Mouse (Mus musculus) embryonic facial prominence, embryonic 12.5 days (tissue): ENCODE data around the gene Fmo1. TPM values are rescaled to one million over a fixed set of nuclear protein-coding genes. Genes with fewer than 3 reads are reported as not detected.
"Not testable (repeated sequence)": the region's sequence is repeated elsewhere in the genome, so short reads cannot be mapped to it uniquely, and the experiment has no call there.

ENCODE experiments used
- ATAC-seq: fragments of 200-750 bp; cut with Nextera tagmentation; 2 replicates; pipeline ENCODE4 v1.8.0; 2017; ENCODE audit not compliant: insufficient number of reproducible peaks, insufficient read depth, low FRiP score, low TSS enrichment
- H3K27ac ChIP-seq: fragments of 300-500 bp; sonication (generic); 2 replicates; pipeline ENCODE4 v1.5.1; 2016; ENCODE audit warnings: mild to moderate bottlenecking
- H3K27me3 ChIP-seq: fragments of 300-500 bp; sonication (generic); 2 replicates; pipeline ENCODE4 v1.6.1; 2016; ENCODE audit warnings: mild to moderate bottlenecking, moderate library complexity
- H3K36me3 ChIP-seq: fragments of 300-500 bp; sonication (generic); 2 replicates; pipeline ENCODE4 v1.6.1; 2016; ENCODE audit warnings: mild to moderate bottlenecking
- H3K4me1 ChIP-seq: fragments of 300-500 bp; sonication (generic); 2 replicates; pipeline ENCODE4 v1.6.1; 2016
- H3K4me2 ChIP-seq: fragments of 300-500 bp; sonication (generic); replicated peaks from 2 replicates; pipeline ENCODE4 v1.6.1; 2016; ENCODE audit warnings: mild to moderate bottlenecking, moderate library complexity
- H3K4me3 ChIP-seq: fragments of 300-500 bp; sonication (generic); 2 replicates; pipeline ENCODE4 v1.5.1; 2016; ENCODE audit warnings: mild to moderate bottlenecking
- H3K9ac ChIP-seq: fragments of 300-500 bp; sonication (generic); 2 replicates; pipeline ENCODE4 v1.6.1; 2016; ENCODE audit warnings: mild to moderate bottlenecking, moderate library complexity
- H3K9me3 ChIP-seq: fragments of 300-500 bp; sonication (generic); 2 replicates; pipeline ENCODE4 v1.6.1; 2016; ENCODE audit warnings: mild to moderate bottlenecking, moderate library complexity
- WGBS: fragments of 180-500 bp; shearing (Covaris S2); methylation state at CpG from one replicate; pipeline ENCODE4 v1.1.7; 2016; 5-methylcytosine and 5-hydroxymethylcytosine counted together
- polyA plus RNA-seq: library from polyadenylated mRNA; unstranded; fragments of >200 nt; fragmentation: Nextera tagmentation; extraction: Ambion mirVana; gene quantifications from 2 replicates; pipeline ENCODE4 v1.2.1, GENCODE M21; 2016

Fmo1 gene
- polyA plus RNA-seq, 1 experiment from 2014 or later, result 14.8 TPM

GRCm38 (mm10) chr1:162783669-162784248 lies 82.7 kb downstream of the Fmo1 start:
- Histone ChIP-seq H3K36me3 (no peaks in the 10 kb centered on the region), H3K9ac (no peak overlapping the region), H3K4me2 (no peak overlapping the region), H3K9me3 (no peaks in the 10 kb centered on the region), H3K27me3 (no peaks in the 10 kb centered on the region), H3K4me1 (no peaks in the 10 kb centered on the region), H3K4me3 (no peak overlapping the region), H3K27ac (no peak overlapping the region)
- WGBS, result 74% methylated on average over 7 of the region's 7 CpGs
- no peak for ATAC-seq

GRCm38 (mm10) chr1:162781035-162781434 lies 85.4 kb downstream of the Fmo1 start:
- H3K9me3 ChIP-seq, H3K36me3 ChIP-seq, H3K27ac ChIP-seq, H3K9ac ChIP-seq, H3K4me1 ChIP-seq, ATAC-seq, H3K4me2 ChIP-seq, H3K27me3 ChIP-seq, H3K4me3 ChIP-seq: not testable (repeated sequence)
- WGBS, result 88% methylated on average over 2 of the region's 2 CpGs

Other genes with a start within 250 kb of the Fmo1 start
- not detected in 2 replicates for gene Myoc, start 227.5 kb downstream of the Fmo1 start, polyA plus RNA-seq
- not detected in 2 replicates for gene Myocos, start 208.4 kb downstream of the Fmo1 start, polyA plus RNA-seq
- gene Prrc2c, start 126.1 kb downstream of the Fmo1 start, polyA plus RNA-seq, result 172 and 179 TPM in 2 replicates
- gene Fmo4, start 52.6 kb downstream of the Fmo1 start, polyA plus RNA-seq, result 0.19 and 0.36 TPM in 2 replicates
- 0.22 and 0.59 TPM in 2 replicates for gene Fmo2, start 32.1 kb upstream of the Fmo1 start, polyA plus RNA-seq
- 0.15 and 0.39 TPM in 2 replicates for gene Fmo6, start 70.9 kb upstream of the Fmo1 start, polyA plus RNA-seq
- not detected in 2 replicates for gene Fmo3, start 117.9 kb upstream of the Fmo1 start, polyA plus RNA-seq
- gene Mroh9, start 219.1 kb upstream of the Fmo1 start, polyA plus RNA-seq, result not detected in 2 replicates